Mouse (Mus musculus) thymus, adult 2 months (tissue): Measurements from ENCODE around the gene Usp51. TPM values are rescaled to one million over a fixed set of nuclear protein-coding genes. Genes with fewer than 3 reads are reported as not detected.
"Not testable (repeated sequence)": the region's sequence is repeated elsewhere in the genome, so short reads cannot be mapped to it uniquely, and the experiment has no call there.

Experiments
- DNase-seq: peaks from one replicate; pipeline ENCODE4 v3.0.0; 2021
- H3K27ac ChIP-seq: fragments of 200-500 bp; 2 replicates; pipeline ENCODE4 v1.5.1; 2012; ENCODE audit warnings: low read length, control low read depth; ENCODE audit not compliant: control insufficient read depth, insufficient read depth
- H3K27me3 ChIP-seq: fragments of 200-500 bp; 2 replicates; pipeline ENCODE4 v1.6.1; 2012; ENCODE audit warnings: mild to moderate bottlenecking, low read length, moderate library complexity, mixed read lengths; ENCODE audit not compliant: control insufficient read depth, insufficient read depth
- H3K36me3 ChIP-seq: fragments of 200-500 bp; 2 replicates; pipeline ENCODE4 v1.6.1; 2012; ENCODE audit warnings: mild to moderate bottlenecking, low read length, moderate library complexity; ENCODE audit not compliant: control insufficient read depth, insufficient read depth
- H3K4me1 ChIP-seq: fragments of 200-500 bp; replicated peaks from 2 replicates; pipeline ENCODE4 v1.6.1; 2012; ENCODE audit warnings: low read length; ENCODE audit not compliant: control insufficient read depth, insufficient read depth
- H3K4me3 ChIP-seq: fragments of 200-500 bp; 2 replicates; pipeline ENCODE4 v1.5.1; 2012; ENCODE audit warnings: mild to moderate bottlenecking, low read length, control low read depth, moderate library complexity; ENCODE audit not compliant: control insufficient read depth, insufficient read depth
- CTCF ChIP-seq: fragments of 200-500 bp; IDR thresholded peaks from 2 replicates; pipeline ENCODE4 v1.5.1; 2012; ENCODE audit warnings: mild to moderate bottlenecking, control low read depth, low read length, moderate library complexity, borderline replicate concordance; ENCODE audit not compliant: control insufficient read depth, poor library complexity, insufficient read depth; ENCODE audit errors: extremely low read depth
- POLR2A ChIP-seq: fragments of 200-500 bp; IDR thresholded peaks from 2 replicates; pipeline ENCODE4 v1.6.1; 2012; ENCODE audit warnings: mild to moderate bottlenecking, low read length, control low read depth, moderate library complexity; ENCODE audit not compliant: control insufficient read depth, poor library complexity, insufficient read depth; ENCODE audit errors: extremely low read depth
- WGBS: fragments of 180-500 bp; shearing (Covaris S2); methylation state at CpG from one replicate; pipeline ENCODE4 v1.1.7; 2018; 5-methylcytosine and 5-hydroxymethylcytosine counted together
- polyA plus RNA-seq: library from polyadenylated mRNA; depleted of rRNA; stranded (reverse); fragments of >200 nt; gene quantifications from 2 replicates; pipeline ENCODE4 v1.2.3, GENCODE M21; 2012; rRNA removed

Gene Usp51
- polyA plus RNA-seq, 1 experiment, result not detected

DNA sequence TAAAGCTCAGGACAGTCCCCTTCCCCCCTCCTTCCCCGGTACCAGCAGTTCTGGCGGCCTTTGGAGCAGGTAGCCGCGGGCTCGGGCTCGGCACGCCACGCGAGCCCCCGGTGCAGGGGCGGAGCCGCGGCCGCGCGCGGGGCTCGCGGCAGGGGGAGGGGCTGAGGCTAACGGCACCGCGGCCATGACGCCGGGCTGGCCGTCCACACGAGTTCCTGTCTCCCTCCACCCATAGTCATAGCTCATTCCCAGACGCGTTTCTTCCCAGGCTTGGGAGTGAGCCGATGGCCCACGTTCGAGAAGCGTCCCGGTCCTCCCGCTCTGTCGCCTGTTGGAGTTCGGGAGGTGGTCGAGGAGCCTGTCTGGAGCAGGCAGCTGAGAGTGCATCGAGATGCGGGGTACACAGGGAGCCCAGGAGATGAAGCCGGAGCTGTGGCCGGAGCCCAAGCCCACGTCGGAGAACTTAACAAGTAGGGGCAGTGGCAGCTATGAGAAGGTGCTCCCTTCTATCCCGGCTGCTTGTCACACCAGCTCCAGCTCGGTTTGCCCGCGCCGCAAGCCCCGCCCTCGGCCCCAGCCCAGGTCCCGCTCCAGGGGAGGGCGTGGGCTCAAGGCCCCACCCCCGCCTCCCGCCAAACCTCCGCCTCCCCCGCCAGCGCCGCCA lies 884 bp downstream of the Usp51 start:
- Histone ChIP-seq H3K36me3 (no peaks in the 10 kb centered on the region), H3K4me3 (peak overlapping the region; percentile 99), H3K4me1 (no peaks in the 10 kb centered on the region), H3K27me3 (no peaks in the 10 kb centered on the region), H3K27ac (no peak overlapping the region)
- peak; percentile 18 for DNase-seq
- TF ChIP-seq POLR2A, result no peak
- no peak for TF ChIP-seq CTCF
- 5% methylated on average over 43 of the region's 58 CpGs for WGBS

DNA sequence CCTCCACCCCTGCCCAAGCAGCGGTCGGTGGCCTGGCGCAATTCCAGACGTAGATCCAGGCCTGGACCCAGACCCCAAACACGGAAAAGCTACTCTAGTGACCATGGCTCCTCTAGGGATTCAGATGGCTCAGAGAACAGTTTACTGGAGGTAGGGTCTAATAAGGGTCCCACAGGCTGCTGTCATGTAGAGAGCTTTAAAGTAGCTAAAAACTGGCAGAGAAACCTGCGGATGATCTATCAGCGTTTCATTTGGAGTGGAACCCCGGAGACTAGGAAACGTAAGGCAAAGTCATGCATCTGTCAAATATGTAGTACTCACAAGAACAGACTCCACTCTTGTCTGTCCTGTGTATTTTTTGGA lies 1.4 kb downstream of the Usp51 start:
- Histone ChIP-seq H3K36me3 (no peaks in the 10 kb centered on the region), H3K4me3 (peak overlapping the region; percentile 99), H3K27me3 (no peaks in the 10 kb centered on the region), H3K4me1 (no peaks in the 10 kb centered on the region), H3K27ac (no peak overlapping the region)
- DNase-seq, result no peak
- 20% methylated on average over 9 of the region's 9 CpGs for WGBS
- TF ChIP-seq CTCF, result no peak
- no peak for TF ChIP-seq POLR2A

- not testable (repeated sequence) for DNase-seq, H3K27ac ChIP-seq, H3K4me3 ChIP-seq, H3K36me3 ChIP-seq, H3K4me1 ChIP-seq, H3K27me3 ChIP-seq
- WGBS, result no CpG with 5 or more reads among the region's 3 CpGs
Observed at GRCm38 (mm10) chrX:153025255-153025654, 19.0 kb downstream of the Usp51 start.

- H3K27me3 ChIP-seq, DNase-seq, H3K27ac ChIP-seq, H3K36me3 ChIP-seq, H3K4me1 ChIP-seq, H3K4me3 ChIP-seq: not testable (repeated sequence)
- 100% methylated on average over 2 of the region's 3 CpGs for WGBS
Observed at GRCm38 (mm10) chrX:153025709-153026108, 19.4 kb downstream of the Usp51 start.

DNA sequence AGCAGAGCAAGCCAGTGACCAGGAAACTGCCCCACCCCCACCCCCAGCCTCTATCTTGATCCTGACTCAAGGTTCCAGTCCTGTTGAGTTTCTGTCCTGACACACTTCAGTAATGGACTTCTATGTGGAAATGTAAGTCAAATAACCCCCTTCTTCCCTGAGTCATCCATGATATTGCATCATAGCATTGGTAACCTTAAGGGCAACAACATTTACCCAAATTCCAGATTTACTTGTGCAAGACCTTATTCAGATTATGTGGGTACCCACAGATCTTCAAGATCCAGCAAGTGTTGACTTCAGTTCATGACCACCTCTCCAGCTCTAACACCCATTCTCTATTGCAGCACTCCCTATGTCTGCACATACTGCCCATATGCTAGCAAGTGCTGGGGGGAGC lies 25.3 kb downstream of the Usp51 start:
- not testable (repeated sequence) for H3K27me3 ChIP-seq, H3K4me1 ChIP-seq, H3K4me3 ChIP-seq, H3K27ac ChIP-seq, DNase-seq, H3K36me3 ChIP-seq

DNA sequence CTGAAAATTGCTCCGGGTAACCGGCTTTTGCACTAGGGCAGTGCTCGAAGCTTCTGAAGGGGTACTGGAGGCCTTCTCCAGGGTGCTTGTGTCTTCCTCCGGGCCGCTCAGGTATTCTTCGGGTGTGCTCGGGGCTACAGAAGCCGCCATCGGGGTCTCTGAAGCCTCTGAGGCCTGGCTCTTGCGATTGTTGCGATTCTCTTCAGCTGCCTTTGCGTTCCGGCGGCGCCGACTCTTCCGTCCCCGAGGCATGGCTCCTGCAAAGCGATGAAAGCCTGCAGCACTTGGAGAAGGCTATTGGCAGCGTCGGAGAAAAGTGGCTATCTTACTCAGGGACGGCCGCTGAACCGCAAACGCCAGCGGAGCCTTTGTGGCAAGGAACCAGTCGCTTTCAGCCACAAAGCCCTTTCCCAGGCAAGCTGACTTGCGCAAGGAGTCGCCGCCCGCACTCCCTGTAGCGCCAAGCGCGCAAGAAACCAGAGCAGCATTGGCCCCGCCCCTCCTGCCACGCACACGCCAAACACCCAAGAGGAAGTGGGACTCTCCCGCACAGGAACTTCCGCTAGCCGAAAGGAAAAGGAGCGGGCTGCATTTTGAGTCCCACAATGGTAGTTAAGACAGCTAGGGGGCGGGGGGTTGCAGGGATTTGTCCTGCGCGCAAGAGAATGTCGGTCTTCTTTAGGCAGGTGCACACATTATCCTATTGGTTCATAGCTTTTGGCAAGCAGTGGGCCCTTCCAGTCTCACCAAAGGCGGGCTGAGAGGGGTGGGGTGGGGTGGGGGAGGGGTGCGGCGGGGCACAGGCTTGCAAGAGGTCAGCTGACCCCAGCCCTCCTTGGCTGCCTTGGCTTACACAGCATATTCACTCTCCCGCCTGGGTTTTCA lies 31.1 kb downstream of the Usp51 start, which contains the start of gene Mageh1:
Gene Mageh1 (minus strand): TSS at position 489 of the 885 bp plus-strand sequence.
- H3K4me1 ChIP-seq, result peaks cover 2% of the 10 kb centered on the region; the same call in 1 of the 2 replicates
- DNase-seq, result peak; percentile 7
- H3K27me3 ChIP-seq, result no peaks in the 10 kb centered on the region
- 3% methylated on average over 49 of the region's 49 CpGs for WGBS
- H3K27ac ChIP-seq, result no peak within 1 kb of the TSS
- TF ChIP-seq CTCF (no peak), POLR2A (no peak)
- H3K36me3 ChIP-seq, result no peaks in the 10 kb centered on the region
- H3K4me3 ChIP-seq, result peak within 1 kb of the TSS; percentile 26

- H3K36me3 ChIP-seq, H3K4me1 ChIP-seq, DNase-seq, H3K27ac ChIP-seq, H3K4me3 ChIP-seq, H3K27me3 ChIP-seq: not testable (repeated sequence)
- 14% methylated on average over 7 of the region's 22 CpGs for WGBS
Observed at GRCm38 (mm10) chrX:153037972-153038744, 31.9 kb downstream of the Usp51 start.

Other genes with a start within 250 kb of the Usp51 start
- gene Shroom2, start 237.0 kb upstream of the Usp51 start, polyA plus RNA-seq, result 1.3 and 1.5 TPM in 2 replicates
- gene Gpr143, start 224.5 kb upstream of the Usp51 start, polyA plus RNA-seq, result 0.11 TPM in 1 of 2 replicates, not detected in the other
- 0.94 and 1.1 TPM in 2 replicates for gene Mageh1, start 31.1 kb downstream of the Usp51 start, polyA plus RNA-seq
- gene Foxr2, start 112.3 kb downstream of the Usp51 start, polyA plus RNA-seq, result not detected in 2 replicates
- gene Rragb, start 133.5 kb downstream of the Usp51 start, polyA plus RNA-seq, result 6.0 and 6.7 TPM in 2 replicates
- gene Klf8, start 231.0 kb downstream of the Usp51 start, polyA plus RNA-seq, result 1.00 and 1.3 TPM in 2 replicates